Mouse (Mus musculus) liver, adult 2 months (tissue): ENCODE measurements around the gene Mybbp1a.

Experiments
- CTCF ChIP-seq: fragments of 200-500 bp; IDR thresholded peaks from 2 replicates; pipeline ENCODE4 v1.5.1; 2011; ENCODE audit warnings: low read depth, low read length, control low read depth
- POLR2A ChIP-seq: fragments of 200-500 bp; IDR thresholded peaks from 2 replicates; pipeline ENCODE4 v1.6.1; 2011; ENCODE audit warnings: low read length, control low read depth; ENCODE audit not compliant: insufficient read depth; ENCODE audit errors: extremely low read depth

DNA sequence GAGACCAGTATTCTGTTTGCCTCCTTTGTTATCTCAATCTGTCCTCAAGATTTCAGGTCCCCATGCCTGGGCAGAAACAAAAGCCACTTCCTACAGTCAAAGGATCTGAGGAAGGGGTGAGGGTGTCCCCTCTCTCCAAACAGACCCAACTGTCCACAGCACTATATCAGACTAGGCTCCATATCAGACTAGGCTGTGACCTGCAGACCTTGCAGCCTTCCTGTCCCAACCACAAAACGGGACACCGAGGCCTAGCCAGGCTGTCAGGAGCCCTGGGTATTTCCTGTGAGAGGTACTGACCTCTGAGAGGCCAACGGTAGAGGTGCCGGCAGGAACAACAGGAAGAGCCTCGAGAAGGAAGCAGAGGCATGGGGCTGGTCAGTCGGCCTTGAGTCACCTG lies 43.4 kb downstream of the Mybbp1a start:
- TF ChIP-seq CTCF (no peak), POLR2A (no peak)
